Mouse (Mus musculus) kidney, postnatal 10 days (tissue): Measurements from ENCODE around the gene Prh1.
"Not testable (repeated sequence)": the region's sequence is repeated elsewhere in the genome, so short reads cannot be mapped to it uniquely, and the experiment has no call there.

Experiments used
- DNase-seq: peaks from one replicate; pipeline ENCODE4 v3.0.0; 2021; ENCODE audit warnings: mixed read lengths

Gene Prh1

DNA sequence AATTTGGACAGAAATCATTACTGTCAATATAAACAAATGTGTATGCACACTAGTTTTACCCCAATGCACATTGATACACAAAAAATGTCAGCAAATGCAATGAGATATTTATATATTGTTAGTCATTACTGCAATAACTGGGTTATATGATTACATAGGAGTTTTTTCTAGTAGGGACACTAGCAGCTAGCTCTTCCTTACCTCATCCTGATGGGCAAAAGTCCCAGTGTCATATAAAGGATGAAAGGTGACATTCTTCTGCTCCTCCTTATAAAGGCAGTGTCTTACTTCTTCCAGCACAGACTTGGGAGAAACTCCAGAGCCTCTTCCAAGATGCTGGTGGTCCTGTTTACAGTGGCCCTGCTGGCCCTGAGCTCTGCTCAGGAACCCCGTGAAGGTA lies at the start of gene Prh1:
TSS of gene Prh1 (plus strand) at position 301 of the 400 bp plus-strand sequence.
- not testable (repeated sequence) for DNase-seq

GRCm38 (mm10) chr6:132595613-132596012 lies 26.0 kb downstream of the Prh1 start, which contains the start of gene Prp2:
Gene Prp2, plus strand, starts transcription at chr6:132595913.
- DNase-seq, result not testable (repeated sequence)
